Mouse (Mus musculus) G1E (cell line): ENCODE data around the gene Gne.

ENCODE experiments used
- CTCF ChIP-seq: IDR thresholded peaks from 2 replicates; pipeline ENCODE4 v1.5.1; 2012; ENCODE audit warnings: low read depth, low read length, inconsistent platforms, mixed read lengths
- GATA1 ChIP-seq: IDR thresholded peaks from 2 replicates; pipeline ENCODE4 v1.6.1; 2012; ENCODE audit warnings: borderline replicate concordance, low read length, inconsistent platforms, mixed read lengths

GRCm38 (mm10) chr4:44097576-44098335 lies 13.8 kb upstream of the Gne start:
- TF ChIP-seq CTCF (no peak), GATA1 (no peak)
